Mouse (Mus musculus): ENCODE measurements around the gene Dgke. TPM values are rescaled to one million over a fixed set of nuclear protein-coding genes. Genes with fewer than 3 reads are reported as not detected.

The Dgke gene
- polyA plus RNA-seq, 1 experiment from 2014 or later = 1.9 TPM

GRCm38 (mm10) chr11:89064312-89064711, 2.3 kb downstream of the Dgke start:
- WGBS = 68% methylated on average over 6 of the region's 6 CpGs
- TF ChIP-seq CTCF (IDR thresholded peaks at IDR 0.05; ENCODE audit: low read depth) (no peak), EP300 (optimal IDR thresholded peaks at IDR 0.05) (no peak)
- H3K4me1 ChIP-seq (replicated peaks; ENCODE audit: control insufficient read depth, insufficient read depth) = peaks cover 3% of the 10 kb centered on the region; the same call in 1 of the 2 replicates
- no peak overlapping the region for H3K27ac ChIP-seq (replicated peaks)
- H3K36me3 ChIP-seq (ENCODE audit: control insufficient read depth, insufficient read depth, low read length) = no peaks in the 10 kb centered on the region
- ATAC-seq (ENCODE audit: low FRiP score, low TSS enrichment) (no peak), DNase-seq (ENCODE audit: low spot score) (no peak)
- no peak overlapping the region for H3K9ac ChIP-seq (ENCODE audit: low read length)
- H3K9me3 ChIP-seq (ENCODE audit: control insufficient read depth, low read length) = no peaks in the 10 kb centered on the region
- H3K27me3 ChIP-seq (ENCODE audit: control insufficient read depth, insufficient read depth, low read length) = no peaks in the 10 kb centered on the region
- no peak overlapping the region for H3K4me3 ChIP-seq (ENCODE audit: low read depth, low read length)
- no peak overlapping the region for H3K4me2 ChIP-seq (replicated peaks; ENCODE audit: low read depth)

- TF ChIP-seq CTCF (IDR thresholded peaks at IDR 0.05; ENCODE audit: low read depth) (no peak), EP300 (optimal IDR thresholded peaks at IDR 0.05) (no peak)
- DNase-seq (ENCODE audit: low spot score) = no peak
- H3K9ac ChIP-seq (ENCODE audit: low read length) = no peak overlapping the region
- H3K9me3 ChIP-seq (ENCODE audit: control insufficient read depth, low read length) = no peaks in the 10 kb centered on the region
- no peak overlapping the region for H3K27ac ChIP-seq (replicated peaks)
- WGBS = 70% methylated on average over 7 of the region's 7 CpGs
- no peak overlapping the region for H3K4me2 ChIP-seq (replicated peaks; ENCODE audit: low read depth)
- no peaks in the 10 kb centered on the region for H3K27me3 ChIP-seq (ENCODE audit: control insufficient read depth, insufficient read depth, low read length)
- H3K4me3 ChIP-seq (ENCODE audit: low read depth, low read length) = no peak overlapping the region
- no peak for ATAC-seq (ENCODE audit: low FRiP score, low TSS enrichment)
- H3K36me3 ChIP-seq (ENCODE audit: control insufficient read depth, insufficient read depth, low read length) = no peaks in the 10 kb centered on the region
- H3K4me1 ChIP-seq (replicated peaks; ENCODE audit: control insufficient read depth, insufficient read depth) = peaks cover 5% of the 10 kb centered on the region; the same call in 1 of the 2 replicates
Observed at GRCm38 (mm10) chr11:89061362-89061761, 5.3 kb downstream of the Dgke start.

GRCm38 (mm10) chr11:89060423-89061089, 6.1 kb downstream of the Dgke start:
- under 1% methylated on average over 52 of the region's 63 CpGs for WGBS
- Histone ChIP-seq H3K27ac (replicated peaks) (peak overlapping the region; percentile 85), H3K9ac (ENCODE audit: low read length) (peak overlapping the region; percentile 88), H3K4me3 (ENCODE audit: low read depth, low read length) (peak overlapping the region; percentile 80), H3K9me3 (ENCODE audit: control insufficient read depth, low read length) (no peaks in the 10 kb centered on the region), H3K36me3 (ENCODE audit: control insufficient read depth, insufficient read depth, low read length) (no peaks in the 10 kb centered on the region), H3K4me2 (replicated peaks; ENCODE audit: low read depth) (peak overlapping the region; percentile 96), H3K27me3 (ENCODE audit: control insufficient read depth, insufficient read depth, low read length) (no peaks in the 10 kb centered on the region), H3K4me1 (replicated peaks; ENCODE audit: control insufficient read depth, insufficient read depth) (peaks cover 5% of the 10 kb centered on the region; the same call in 1 of the 2 replicates)
- ATAC-seq (ENCODE audit: low FRiP score, low TSS enrichment) (peak; percentile 95), DNase-seq (ENCODE audit: low spot score) (peak; percentile 96)
- no peak for TF ChIP-seq EP300 (optimal IDR thresholded peaks at IDR 0.05)

GRCm38 (mm10) chr11:89059919-89060422, 6.7 kb downstream of the Dgke start:
- H3K4me1 ChIP-seq (replicated peaks; ENCODE audit: control insufficient read depth, insufficient read depth) = peaks cover 5% of the 10 kb centered on the region; the same call in 1 of the 2 replicates
- H3K4me3 ChIP-seq (ENCODE audit: low read depth, low read length) = peak overlapping the region; percentile 80
- H3K9me3 ChIP-seq (ENCODE audit: control insufficient read depth, low read length) = no peaks in the 10 kb centered on the region
- peak overlapping the region; percentile 96 for H3K4me2 ChIP-seq (replicated peaks; ENCODE audit: low read depth)
- peak overlapping the region; percentile 85 for H3K27ac ChIP-seq (replicated peaks)
- TF ChIP-seq CTCF (IDR thresholded peaks at IDR 0.05; ENCODE audit: low read depth) (peak; percentile 20; the same call in 1 of the 2 replicates), EP300 (optimal IDR thresholded peaks at IDR 0.05) (no peak)
- H3K27me3 ChIP-seq (ENCODE audit: control insufficient read depth, insufficient read depth, low read length) = no peaks in the 10 kb centered on the region
- peak overlapping the region; percentile 88 for H3K9ac ChIP-seq (ENCODE audit: low read length)
- no peaks in the 10 kb centered on the region for H3K36me3 ChIP-seq (ENCODE audit: control insufficient read depth, insufficient read depth, low read length)
- DNase-seq (ENCODE audit: low spot score) (no peak), ATAC-seq (ENCODE audit: low FRiP score, low TSS enrichment) (peak; percentile 3; the same call in 1 of the 2 replicates)
- WGBS = under 1% methylated on average over 33 of the region's 33 CpGs

GRCm38 (mm10) chr11:89058515-89059270, 8.0 kb downstream of the Dgke start:
- no peak for ATAC-seq (ENCODE audit: low FRiP score, low TSS enrichment)
- Histone ChIP-seq H3K4me2 (replicated peaks; ENCODE audit: low read depth) (peak overlapping the region; percentile 96), H3K4me1 (replicated peaks; ENCODE audit: control insufficient read depth, insufficient read depth) (peaks cover 5% of the 10 kb centered on the region; the same call in 1 of the 2 replicates), H3K27ac (replicated peaks) (no peak overlapping the region), H3K9ac (ENCODE audit: low read length) (no peak overlapping the region), H3K27me3 (ENCODE audit: control insufficient read depth, insufficient read depth, low read length) (no peaks in the 10 kb centered on the region), H3K9me3 (ENCODE audit: control insufficient read depth, low read length) (no peaks in the 10 kb centered on the region), H3K36me3 (ENCODE audit: control insufficient read depth, insufficient read depth, low read length) (no peaks in the 10 kb centered on the region; the same call in 1 of the 2 replicates), H3K4me3 (ENCODE audit: low read depth, low read length) (peak overlapping the region; percentile 80; the same call in 1 of the 2 replicates)
- DNase-seq (ENCODE audit: low spot score) = peak; percentile 35
- 63% methylated on average over 11 of the region's 11 CpGs for WGBS
- TF ChIP-seq CTCF (IDR thresholded peaks at IDR 0.05; ENCODE audit: low read depth) (peak; percentile 65), EP300 (optimal IDR thresholded peaks at IDR 0.05) (no peak)

Data from stomach, postnatal 0 days (tissue).